Mouse (Mus musculus) retina, postnatal 7 days (tissue): ENCODE results near the gene Bmpr1a.
"Not testable (repeated sequence)": the region's sequence is repeated elsewhere in the genome, so short reads cannot be mapped to it uniquely, and the experiment has no call there.

Experiments
- DNase-seq: peaks from one replicate; pipeline ENCODE4 v3.0.0-alpha.2; 2012; ENCODE audit warnings: low read depth, low spot score

Bmpr1a gene

DNA sequence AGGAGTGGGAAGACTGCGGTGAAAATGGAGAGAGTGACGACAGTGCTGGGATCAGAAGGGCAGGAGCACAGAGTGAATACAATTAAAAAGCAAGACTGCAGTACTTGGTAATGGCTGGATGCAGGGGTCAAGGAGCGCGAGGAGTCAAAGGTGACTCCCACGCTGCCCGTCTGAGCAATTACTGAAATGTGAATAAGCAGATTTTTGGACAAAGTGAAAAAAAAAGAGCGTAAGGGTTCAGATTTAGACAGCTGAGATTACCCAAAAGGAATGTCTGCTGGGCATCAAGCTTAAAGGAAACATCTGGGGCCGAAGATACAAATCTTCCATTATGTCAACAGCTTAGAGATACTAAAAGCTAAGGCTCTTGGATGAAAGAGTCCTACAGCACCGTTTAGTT is 53.3 kb downstream of the Bmpr1a start:
- DNase-seq, result no peak

DNA sequence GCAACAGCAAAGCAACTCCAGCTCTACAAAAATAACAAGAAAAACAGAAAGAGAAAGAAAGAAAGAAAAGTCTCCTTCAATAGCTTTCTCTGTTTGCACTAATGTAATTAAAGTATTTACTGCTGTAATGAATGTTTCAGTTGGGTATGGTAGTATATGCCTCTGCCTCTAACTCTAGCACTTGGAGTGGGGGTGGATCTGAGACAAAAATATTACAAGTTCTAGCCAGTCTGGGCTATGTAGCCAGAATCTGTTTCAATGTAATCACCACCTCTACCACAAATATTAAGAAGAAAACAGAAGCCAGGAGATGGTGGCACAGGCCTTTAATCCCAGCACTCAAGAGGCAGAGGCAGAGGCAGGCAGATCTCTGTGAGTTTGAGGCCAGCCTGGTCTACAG is 54.7 kb downstream of the Bmpr1a start:
- no peak for DNase-seq

DNA sequence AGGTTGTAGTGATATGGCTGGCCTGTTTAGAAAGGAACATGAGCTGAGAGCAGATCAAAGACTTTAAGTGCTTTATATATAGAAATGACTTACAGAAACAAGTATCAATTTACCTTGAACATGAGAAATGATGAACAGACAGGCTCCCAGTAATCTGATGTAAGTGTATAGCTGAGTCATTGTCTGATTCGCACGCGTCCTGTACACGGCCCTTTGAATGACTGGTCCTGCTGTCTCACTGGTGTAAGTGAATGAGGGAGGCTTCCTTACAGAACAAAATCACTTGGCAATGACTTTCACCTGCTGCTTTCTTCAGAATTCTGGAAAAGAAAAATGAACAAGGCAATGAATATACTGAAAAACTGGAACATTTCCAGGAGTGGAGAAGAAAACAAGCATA is 55.5 kb downstream of the Bmpr1a start:
- DNase-seq, result no peak

DNA sequence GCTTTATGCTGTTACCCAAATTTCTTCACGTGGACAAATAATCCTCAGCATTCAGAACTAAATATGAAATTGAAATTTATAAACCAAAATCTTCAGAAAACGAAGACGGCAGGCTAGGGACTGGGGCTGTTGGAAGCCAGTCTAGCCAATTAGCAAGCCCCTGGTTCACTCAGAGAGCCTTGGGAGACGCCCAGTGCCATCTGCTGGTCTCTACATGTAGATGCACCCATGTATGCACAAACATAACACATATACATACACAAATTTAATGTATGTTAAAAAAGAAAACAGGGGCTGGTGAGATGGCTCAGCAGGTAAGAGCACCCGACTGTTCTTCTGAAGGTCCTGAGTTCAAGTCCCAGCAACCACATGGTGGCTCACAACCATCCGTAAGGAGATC is 56.5 kb downstream of the Bmpr1a start:
- no peak for DNase-seq

DNA sequence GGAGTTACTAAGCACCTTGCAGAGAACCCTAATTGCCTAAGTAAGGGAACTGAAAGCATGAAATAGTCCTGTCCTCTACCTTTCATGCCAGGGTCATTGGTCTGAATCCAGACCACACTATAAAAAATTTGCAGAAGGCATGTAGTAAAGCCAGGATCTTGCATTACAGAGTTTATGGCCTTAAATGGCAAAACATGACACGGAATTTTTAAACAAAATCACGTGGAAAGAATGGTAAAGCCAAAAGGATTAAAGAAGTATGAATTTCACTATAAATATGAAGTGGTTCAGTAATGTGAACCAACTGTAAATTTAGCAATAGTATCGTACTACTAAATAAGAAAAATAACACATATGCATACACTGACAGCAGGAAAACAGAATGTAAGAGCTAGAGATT is 57.8 kb downstream of the Bmpr1a start:
- no peak for DNase-seq

DNA sequence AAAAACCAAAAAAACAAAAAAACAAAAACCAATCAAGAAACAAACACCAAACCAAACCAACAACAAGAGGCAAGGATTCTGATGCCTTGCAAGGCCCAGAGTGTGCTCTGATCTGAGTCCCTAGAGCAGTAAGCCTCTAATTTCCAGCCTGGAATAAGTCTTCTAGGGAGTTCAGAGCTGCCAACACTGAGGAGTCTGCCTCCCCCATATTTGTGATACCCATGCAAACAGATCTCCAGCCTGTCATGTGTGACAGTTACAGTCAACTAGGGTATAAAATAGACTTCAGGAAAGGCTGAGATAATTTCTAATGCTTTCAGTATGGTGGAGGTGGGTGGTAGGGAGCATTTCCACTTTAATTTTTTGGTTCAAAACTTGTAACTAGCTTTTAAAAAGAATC is 58.2 kb downstream of the Bmpr1a start:
- DNase-seq, result no peak

DNA sequence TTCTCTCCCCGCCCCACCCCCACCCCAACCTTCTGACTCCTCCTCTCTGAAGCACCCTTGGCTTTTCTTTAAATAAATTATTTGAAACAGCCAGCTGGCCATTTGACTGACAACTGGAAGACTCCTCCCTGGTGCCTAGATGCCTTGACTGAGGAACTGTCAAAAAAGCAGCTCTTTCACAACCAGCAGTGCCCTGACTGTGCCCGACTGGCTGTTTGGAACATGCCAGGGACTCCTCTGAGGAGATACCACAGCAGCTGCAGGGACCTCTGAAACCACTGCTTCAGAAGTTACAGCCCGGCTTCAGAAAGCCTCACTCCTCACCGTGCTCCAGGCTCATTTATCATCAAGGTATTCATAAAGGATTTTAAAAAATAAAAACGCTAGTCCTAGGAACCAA is 58.8 kb downstream of the Bmpr1a start:
- DNase-seq, result no peak

DNA sequence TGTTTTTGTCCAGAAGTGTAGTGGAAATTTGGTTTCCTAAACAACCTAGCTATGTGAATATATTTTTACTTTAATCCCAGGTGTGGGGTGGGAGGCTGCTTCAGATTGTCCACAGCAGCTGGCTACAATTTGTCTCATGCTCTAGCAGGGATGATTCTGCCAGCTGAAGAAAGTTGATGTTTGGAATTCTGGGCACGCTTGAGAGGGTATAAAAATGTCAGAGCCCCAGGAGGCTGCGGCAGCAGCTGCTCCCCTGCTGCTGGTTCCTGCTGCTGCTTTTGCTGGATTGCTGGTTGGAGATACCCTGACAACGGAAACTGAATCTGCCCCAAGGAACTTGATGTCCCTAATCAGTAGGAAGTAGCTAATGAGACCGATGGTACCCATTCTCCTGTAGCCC is 60.6 kb downstream of the Bmpr1a start:
- DNase-seq, result no peak

DNA sequence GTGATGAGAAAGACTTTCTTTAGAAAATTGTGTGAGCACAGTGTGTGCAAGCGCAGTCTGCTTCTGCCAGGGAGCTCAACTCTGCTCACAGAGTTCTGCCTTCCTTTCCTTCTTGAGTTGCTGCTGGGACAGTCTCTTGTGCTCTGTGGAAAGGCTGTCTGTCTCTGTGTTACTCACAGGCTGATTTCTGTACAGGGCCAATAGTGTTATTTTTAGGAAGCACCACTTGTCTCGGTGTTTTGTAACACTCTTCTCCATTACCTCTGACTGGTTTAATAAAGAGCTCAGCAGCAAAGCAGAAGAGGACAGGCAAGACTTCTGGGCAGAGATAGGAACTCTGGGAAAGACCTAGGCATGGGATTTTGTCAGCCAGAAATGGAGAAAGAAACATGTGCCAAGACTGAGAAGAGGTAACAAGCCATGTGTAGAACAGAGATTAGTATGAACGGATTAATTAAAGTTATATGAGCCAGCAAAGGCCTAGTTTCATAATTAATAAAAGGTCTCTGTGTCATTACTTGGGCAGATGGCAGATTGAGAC is 62.5 kb downstream of the Bmpr1a start:
- DNase-seq, result no peak

DNA sequence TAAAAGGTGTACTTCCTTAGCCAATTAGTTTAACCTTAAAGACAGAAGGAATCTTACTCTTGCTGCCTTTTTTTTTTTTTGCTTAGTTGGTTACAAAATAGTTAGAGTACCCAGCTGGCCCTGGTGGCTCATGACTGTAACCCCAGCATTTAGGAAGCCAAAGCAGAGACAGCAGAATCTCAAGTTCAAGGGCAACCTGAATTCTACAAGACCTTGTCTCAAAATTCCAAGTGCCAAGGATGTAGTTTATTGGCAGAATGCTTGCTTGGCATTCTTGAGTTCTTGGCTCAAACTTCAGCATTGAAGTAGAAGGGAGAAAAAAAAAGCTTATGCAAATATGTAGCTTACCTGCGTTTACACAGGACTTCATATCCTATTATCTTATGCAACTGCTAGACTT is 74.1 kb downstream of the Bmpr1a start:
- DNase-seq, result no peak

DNA sequence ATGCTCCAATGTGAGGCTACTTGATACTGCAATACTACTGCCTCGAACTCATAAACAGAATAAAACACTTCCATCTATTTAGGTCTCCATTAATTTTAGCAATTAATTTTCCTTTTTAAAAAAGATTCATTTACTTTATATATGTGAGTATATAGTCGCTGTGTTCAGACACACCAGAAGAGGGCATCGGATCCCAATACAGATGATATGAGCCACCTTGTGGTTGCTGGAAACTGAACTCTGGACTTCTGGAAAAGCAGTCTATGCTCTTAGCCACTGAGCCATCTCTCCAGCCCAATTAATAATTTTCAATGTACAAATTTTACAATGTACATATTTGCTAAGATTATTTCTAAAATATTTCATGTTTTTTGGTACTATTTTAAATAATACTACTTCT is 74.9 kb downstream of the Bmpr1a start:
- DNase-seq, result no peak

DNA sequence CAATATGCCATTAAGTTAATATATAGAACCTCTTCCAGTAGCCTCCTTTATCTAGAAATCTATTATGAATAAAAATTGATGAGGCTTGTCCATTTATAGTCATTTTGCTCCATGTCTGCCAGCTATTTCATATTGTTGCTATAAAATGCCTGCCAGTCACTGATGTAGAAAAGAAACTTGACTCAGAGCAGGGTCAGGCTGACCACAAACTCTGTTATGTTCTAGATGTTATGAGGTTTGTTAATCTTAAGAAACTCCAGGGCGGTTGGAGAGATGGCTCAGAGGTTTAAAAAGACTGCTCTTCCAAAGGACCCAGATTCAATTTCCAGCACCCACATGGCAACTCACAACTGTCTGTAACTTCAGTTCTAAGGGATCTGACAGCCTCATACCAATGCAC is 82.1 kb downstream of the Bmpr1a start:
- no peak for DNase-seq

DNA sequence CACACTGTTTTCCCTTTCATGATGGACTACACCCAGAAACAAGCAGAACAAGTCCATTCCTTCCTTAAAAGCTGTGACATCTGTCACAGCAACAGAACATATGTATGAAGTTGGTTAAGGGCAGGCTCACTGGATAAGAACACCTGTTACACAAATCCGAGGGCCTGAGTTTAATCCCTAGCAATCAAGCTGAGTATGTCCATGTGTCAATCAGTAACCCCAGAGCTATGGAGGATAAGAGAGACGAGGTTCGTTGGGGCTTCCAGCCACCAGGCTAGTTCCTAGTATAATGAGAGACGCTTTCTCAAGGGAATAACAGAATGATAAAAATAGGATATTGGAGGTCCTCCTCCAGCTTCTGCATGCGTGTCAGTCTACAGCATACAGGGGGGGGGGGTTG is 85.6 kb downstream of the Bmpr1a start:
- DNase-seq, result no peak

DNA sequence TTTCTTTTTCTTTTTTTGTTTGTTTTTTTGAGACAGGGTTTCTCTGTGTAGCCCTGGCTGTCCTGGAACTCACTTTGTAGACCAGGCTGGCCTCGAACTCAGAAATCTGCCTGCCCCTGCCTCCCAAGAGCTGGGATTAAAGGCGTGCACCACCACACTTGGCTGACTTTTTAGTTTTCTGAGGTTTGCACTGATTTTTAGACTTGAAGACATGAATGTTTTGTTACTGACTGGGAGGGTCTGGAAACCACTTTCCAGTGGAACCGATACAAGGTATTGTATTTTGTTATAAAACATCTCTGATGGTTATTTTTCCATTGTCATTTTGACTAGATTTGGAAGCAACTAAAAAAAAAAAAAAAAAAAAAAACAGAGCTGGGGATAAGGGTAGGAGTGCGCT is 86.2 kb downstream of the Bmpr1a start:
- not testable (repeated sequence) for DNase-seq

DNA sequence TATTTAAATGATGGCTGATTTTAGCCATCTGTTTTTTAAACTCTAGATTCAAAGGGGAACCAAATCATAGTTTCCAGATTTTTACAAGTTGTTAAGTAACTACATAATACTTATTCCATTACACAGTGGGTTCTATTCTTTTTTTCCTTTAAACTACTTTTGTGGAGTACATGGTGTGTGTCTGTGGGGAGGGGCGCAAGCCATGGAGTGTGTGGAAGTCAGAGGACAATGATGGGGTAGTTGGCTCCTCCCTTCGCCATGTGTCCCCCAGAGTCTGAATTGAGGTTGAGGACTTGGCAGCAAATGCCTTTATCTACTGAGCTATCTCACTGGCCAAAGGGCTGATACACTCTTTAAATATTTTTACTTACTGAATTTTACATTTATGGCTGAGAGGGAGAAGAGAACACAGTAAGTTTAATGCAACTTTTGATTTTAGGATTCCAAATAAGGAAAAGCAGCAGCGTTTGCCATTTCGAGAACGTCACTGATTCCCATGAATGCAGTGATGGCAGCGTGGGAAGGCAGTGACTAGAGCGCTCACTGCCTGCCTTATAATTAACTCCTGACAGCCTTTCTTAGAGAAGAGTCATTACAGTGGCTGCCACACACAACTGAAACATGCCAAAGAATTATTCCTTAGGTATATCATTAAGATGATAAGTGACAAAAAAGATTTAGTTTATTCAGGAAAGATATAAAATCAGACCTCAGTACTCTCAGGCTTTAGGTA is 90.8 kb downstream of the Bmpr1a start:
- no peak for DNase-seq

DNA sequence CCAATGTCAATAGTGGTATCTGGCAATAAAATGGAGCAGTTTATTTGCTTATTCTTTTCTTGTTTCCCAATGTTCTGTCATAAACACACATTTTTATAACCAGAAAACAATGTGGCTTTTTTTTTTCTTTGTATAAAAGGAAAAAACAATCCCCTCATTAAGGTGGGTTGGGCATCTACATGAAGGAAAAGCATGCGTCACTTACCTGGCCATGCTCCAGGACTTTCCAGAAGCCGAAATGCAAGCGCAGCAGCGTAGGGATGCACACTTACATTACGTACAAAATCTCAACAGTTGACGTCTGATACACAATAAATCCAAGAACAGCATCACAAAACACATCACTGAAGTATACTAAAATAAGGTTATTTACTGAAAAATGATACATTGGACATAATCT is 92.4 kb downstream of the Bmpr1a start:
- DNase-seq, result no peak

DNA sequence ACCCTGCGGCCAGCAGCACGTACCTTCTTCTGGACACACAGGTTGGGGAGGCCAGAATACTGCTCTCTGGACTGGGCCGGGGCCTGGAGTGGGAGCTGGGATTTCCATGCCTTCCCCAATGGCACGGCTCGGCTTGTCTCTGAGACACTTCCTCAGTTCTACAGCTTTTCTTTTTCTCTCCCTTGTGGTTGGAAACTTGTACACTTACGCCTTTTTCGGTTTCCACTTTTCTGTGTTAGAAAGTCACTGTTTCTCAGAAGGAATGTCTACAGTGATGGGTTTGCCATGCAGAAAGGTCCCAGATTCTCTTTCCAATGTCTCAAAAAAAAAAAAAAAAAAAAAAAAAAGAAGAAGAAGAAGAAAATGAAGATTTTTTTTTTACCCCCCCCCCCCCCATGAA is 99.7 kb downstream of the Bmpr1a start:
- no peak for DNase-seq

DNA sequence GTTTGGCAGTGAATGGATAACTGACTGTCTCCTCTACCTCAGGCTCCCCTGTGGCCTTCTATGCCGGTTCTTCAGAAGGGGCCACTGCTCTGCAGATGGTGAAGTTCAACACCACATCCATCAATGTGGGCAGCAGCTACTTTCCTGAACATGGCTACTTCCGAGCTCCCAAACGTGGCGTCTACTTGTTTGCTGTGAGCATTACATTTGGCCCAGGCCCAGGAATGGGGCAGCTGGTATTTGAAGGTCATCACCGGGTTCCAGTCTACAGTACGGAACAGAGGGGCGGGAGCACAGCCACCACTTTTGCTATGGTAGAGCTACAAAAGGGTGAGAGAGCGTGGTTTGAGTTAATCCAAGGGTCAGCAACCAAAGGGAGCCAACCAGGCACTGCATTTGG is 100.3 kb downstream of the Bmpr1a start:
- DNase-seq, result no peak

DNA sequence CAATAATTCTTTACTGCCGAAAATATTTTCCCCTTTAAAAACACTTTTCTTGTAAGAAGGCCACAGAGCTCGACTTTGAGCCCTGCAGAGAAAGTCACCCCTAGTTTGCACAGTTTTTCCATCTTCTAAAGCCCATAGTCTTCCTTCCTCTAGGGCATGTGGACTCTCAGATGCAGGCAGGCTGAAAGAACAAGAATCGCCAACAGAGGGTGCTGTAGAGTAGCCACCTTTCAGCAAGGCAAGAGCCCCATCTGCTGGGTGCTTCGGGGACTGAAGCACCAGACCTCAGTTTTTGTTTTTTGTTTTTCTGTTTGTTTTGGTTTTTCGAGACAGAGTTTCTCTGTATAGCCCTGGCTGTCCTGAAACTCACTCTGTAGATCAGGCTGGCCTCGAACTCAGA is 102.0 kb downstream of the Bmpr1a start:
- DNase-seq, result peak; percentile 70

DNA sequence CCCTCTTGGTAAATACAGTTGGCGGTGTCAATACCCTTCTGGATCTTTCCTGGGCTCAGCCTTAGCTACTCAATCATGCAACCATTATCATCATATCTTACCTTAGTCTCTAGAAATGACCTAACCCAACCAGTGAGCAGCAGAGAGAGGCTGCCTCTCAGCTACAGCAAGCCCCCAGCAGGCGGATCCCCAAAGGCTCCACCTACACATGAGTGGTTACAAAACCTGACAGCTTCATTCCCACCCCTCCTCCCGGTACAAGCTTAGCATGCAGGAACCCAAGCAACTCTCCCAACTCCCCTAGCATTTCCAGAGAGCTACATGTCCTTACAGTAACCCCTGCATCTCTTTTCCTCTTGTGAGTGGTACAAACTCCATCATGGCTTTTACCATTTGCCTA is 103.1 kb downstream of the Bmpr1a start:
- DNase-seq, result no peak

DNA sequence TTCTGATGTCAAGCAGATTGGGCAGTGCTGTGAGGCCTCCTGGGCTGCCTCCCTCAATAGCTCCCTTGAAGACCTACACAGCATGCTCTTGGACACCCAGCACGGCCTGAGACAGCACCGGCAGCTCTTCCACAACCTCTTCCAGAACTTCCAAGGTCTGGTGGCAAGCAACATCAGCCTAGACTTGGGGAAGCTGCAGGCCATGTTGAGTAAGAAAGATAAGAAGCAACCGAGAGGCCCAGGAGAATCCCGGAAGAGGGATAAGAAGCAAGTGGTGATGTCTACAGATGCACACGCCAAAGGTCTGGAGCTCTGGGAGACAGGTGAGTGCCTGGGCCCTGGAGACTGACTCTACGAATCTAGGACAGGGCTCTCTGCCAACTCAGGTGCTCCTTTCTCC is 103.8 kb downstream of the Bmpr1a start:
- no peak for DNase-seq

DNA sequence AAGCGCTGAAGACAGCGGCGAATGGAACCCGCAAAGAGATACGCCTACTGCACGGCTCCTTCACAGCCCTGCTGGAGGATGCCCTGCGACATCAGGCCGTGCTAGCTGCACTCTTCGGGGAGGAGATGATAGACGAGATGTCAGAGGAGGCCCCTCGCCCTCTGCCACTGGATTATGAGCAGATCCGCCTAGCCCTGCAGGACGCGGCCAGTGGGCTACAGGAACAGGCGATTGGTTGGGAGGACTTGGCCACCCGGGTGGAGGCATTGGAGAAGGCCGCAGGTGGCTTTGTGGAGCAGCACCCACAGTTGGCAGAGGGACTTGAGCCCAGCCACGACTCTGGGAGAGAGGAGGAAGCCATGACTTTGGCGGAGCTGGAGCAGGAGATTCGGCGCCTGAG is 104.2 kb downstream of the Bmpr1a start:
- DNase-seq, result no peak

DNA sequence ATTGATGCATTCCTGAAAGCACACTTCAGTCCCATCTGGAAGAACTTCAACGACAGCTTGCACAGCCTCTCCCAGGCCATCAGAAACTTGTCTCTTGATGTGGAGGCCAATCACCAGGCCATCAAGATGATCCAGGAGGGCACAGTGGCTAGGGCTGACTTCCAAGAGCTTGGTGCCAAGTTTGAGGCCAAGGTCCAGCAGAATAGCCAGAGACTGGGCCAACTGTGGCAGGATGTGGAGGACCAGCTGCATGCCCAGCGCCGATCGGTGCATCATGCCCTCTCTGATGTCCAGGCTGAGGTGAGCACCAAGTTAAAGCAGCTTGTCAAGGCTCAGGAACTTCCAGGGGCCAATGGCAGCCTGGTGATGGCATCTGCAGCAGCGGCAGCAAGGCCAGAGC is 105.3 kb downstream of the Bmpr1a start:
- no peak for DNase-seq

DNA sequence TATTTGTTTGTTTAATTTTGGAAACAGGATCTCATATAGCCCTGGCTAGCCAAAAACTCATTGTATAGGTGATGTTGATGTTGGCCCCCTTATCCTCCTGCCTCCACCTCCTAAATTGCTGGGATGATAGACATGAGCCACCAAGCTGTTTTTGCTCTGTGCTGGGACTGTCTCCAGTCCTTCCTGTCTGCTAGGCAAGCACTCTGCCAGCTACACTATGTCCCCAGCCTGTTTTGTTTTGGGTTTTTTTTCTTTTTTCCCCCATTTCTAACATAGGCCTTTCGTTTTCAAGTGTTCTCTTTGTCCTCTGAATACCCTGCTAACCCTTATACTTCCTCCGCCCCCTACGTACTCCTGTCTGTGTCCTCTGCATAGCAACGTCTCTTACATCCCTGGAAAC is 109.8 kb downstream of the Bmpr1a start:
- DNase-seq, result no peak
